Mouse (Mus musculus) intestine, embryonic 16.5 days (tissue): Measurements from ENCODE around the gene Pde4d. TPM values are rescaled to one million over a fixed set of nuclear protein-coding genes. Genes with fewer than 3 reads are reported as not detected.

Experiments used
- ATAC-seq: fragments of 200-750 bp; cut with Nextera tagmentation; 2 replicates; pipeline ENCODE4 v1.8.0; 2017; ENCODE audit warnings: moderate TSS enrichment, moderate library complexity
- H3K27ac ChIP-seq: fragments of 300-500 bp; sonication (generic); 2 replicates; pipeline ENCODE4 v1.5.1; 2014; ENCODE audit warnings: mild to moderate bottlenecking, low read length
- H3K27me3 ChIP-seq: fragments of 300-500 bp; sonication (generic); replicated peaks from 2 replicates; pipeline ENCODE4 v1.6.1; 2014; ENCODE audit warnings: low read length, control low read depth, mixed read lengths; ENCODE audit not compliant: control insufficient read depth, insufficient read depth
- H3K36me3 ChIP-seq: fragments of 300-500 bp; sonication (generic); 2 replicates; pipeline ENCODE4 v1.6.1; 2014; ENCODE audit warnings: low read length, control low read depth; ENCODE audit not compliant: control insufficient read depth, insufficient read depth
- H3K4me1 ChIP-seq: fragments of 300-500 bp; sonication (generic); 2 replicates; pipeline ENCODE4 v1.6.1; 2014; ENCODE audit warnings: low read length, control low read depth, mixed read lengths; ENCODE audit not compliant: control insufficient read depth, insufficient read depth
- H3K4me2 ChIP-seq: fragments of 300-500 bp; sonication (generic); 2 replicates; pipeline ENCODE4 v1.6.1; 2014; ENCODE audit warnings: low read depth, low read length, control low read depth
- H3K4me3 ChIP-seq: fragments of 300-500 bp; sonication (generic); 2 replicates; pipeline ENCODE4 v1.5.1; 2014; ENCODE audit warnings: mild to moderate bottlenecking, low read length
- H3K9ac ChIP-seq: fragments of 300-500 bp; sonication (generic); 2 replicates; pipeline ENCODE4 v1.6.1; 2014; ENCODE audit warnings: low read depth, low read length
- H3K9me3 ChIP-seq: fragments of 300-500 bp; sonication (generic); 2 replicates; pipeline ENCODE4 v1.6.1; 2016; ENCODE audit warnings: low read length, control low read depth; ENCODE audit not compliant: control insufficient read depth
- WGBS: fragments of 180-500 bp; shearing (Covaris S2); extraction: QIAGEN DNeasy Blood & Tissue Kit; methylation state at CpG from one replicate; pipeline ENCODE4 v1.1.7; 2014; 5-methylcytosine and 5-hydroxymethylcytosine counted together
- polyA plus RNA-seq: library from polyadenylated mRNA; unstranded; fragments of >200 nt; fragmentation: Nextera tagmentation; extraction: Ambion mirVana; gene quantifications from 2 replicates; pipeline ENCODE4 v1.2.1, GENCODE M21; 2015

The Pde4d gene
- polyA plus RNA-seq, 1 experiment from 2014 or later, result 25.3 TPM

DNA sequence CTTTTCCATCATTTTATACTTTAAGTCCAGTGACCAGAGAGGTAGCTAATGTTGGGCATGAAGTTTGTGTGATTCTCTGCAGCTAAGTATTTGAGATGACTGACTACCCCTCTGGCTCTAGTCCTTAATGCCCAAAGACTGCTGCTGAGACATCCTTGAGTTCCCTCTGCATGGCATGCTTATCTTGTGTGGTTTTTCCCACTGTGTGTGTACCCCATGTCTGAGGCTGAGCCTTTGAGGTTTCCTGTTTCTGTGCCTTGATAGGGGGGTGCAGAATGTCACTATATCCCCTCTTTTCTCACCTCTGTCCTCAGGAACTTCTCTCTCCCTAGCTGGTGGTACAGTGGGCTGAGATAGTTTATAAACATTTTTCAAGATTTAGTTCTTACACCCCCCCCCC, 14.1 kb upstream of the Pde4d start:
- Histone ChIP-seq H3K9ac (no peak overlapping the region), H3K4me3 (no peak overlapping the region), H3K9me3 (no peaks in the 10 kb centered on the region), H3K4me1 (no peaks in the 10 kb centered on the region), H3K4me2 (no peak overlapping the region), H3K27me3 (no peaks in the 10 kb centered on the region), H3K27ac (no peak overlapping the region), H3K36me3 (no peaks in the 10 kb centered on the region)
- ATAC-seq, result no peak

DNA sequence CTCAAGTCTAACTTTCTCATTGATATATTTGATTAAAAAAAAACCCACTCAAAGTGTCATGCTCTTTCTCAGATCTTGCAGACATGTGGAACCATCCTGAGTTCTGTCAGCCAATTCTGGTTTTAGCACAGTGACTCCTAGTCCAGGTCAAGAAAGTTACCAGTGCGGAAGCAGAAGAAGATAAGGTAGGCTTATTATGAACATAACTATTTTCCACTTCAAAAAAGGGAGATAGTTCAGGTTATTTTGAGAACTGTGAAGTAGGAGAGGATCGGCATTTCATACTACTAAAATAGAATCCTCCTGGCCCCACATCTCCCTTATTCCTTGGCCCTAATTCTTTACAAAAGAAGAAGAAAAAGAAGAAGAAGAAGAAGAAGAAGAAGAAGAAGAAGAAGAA, 12.3 kb upstream of the Pde4d start:
- H3K27ac ChIP-seq, result no peak overlapping the region
- 95% methylated on average over 2 of the region's 2 CpGs for WGBS
- no peaks in the 10 kb centered on the region for H3K27me3 ChIP-seq
- no peaks in the 10 kb centered on the region for H3K9me3 ChIP-seq
- H3K4me3 ChIP-seq, result no peak overlapping the region
- H3K9ac ChIP-seq, result no peak overlapping the region
- no peaks in the 10 kb centered on the region for H3K36me3 ChIP-seq
- no peak overlapping the region for H3K4me2 ChIP-seq
- no peak for ATAC-seq
- no peaks in the 10 kb centered on the region for H3K4me1 ChIP-seq

DNA sequence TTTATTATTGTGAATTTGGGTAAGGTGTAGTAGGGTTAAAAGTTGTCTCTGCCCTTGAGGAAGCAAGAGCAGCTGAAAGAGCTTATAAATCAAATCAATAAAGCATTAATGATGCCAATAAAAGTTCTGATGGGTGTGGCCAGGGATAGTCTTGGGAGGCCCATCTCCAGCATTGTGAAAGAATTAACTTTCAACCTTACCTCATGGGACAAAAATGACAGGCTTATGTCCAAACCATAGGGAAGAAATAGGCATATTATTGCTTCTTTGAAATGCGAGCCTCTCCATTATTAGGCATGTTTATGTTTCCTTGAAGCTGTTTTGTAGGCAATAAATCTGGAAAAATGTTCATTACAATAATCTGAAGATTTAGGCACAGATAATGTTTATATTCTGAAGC, 10.7 kb upstream of the Pde4d start:
- no peak for ATAC-seq
- no peaks in the 10 kb centered on the region for H3K4me1 ChIP-seq
- H3K9me3 ChIP-seq, result no peaks in the 10 kb centered on the region
- H3K4me2 ChIP-seq, result no peak overlapping the region
- no peak overlapping the region for H3K4me3 ChIP-seq
- no peak overlapping the region for H3K27ac ChIP-seq
- H3K27me3 ChIP-seq, result no peaks in the 10 kb centered on the region
- whole genome bisulfite sequencing, result 82% methylated on average over 1 of the region's 1 CpGs
- H3K9ac ChIP-seq, result no peak overlapping the region
- no peaks in the 10 kb centered on the region for H3K36me3 ChIP-seq

DNA sequence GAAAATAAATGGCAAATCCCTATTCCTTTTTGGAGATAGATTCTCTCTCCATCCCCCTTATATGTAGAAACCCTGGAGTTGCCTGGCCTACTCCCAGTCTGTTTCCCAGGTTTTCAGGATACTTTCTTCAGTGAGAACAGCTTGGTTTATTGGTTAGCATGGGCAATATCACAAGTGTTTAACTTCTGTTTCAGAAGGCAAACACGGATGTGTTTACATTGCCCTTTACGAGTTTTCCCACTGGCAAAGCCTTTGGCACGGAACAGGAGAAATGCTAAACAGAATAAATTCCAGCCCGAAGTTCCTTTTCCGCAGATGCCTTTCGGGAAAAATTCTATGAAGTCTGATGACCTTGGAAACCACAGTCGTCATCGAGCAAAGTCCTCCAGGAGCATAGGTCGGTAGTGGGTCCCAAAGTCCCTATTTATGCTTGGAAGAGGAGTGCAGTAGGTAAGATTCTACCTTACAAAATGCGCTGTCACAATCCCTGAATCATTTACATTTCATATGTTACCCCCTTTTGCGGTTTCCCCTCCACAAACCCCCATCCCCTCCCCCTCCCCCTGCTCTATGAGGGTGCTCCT, 1.3 kb upstream of the Pde4d start:
- H3K27me3 ChIP-seq, result no peaks in the 10 kb centered on the region
- 0 out of 2 replicates have a peak overlapping the region, but pooled peaks have one; percentile 7 for H3K4me2 ChIP-seq
- ATAC-seq, result peak; percentile 27
- WGBS, result 40% methylated on average over 11 of the region's 11 CpGs
- H3K9me3 ChIP-seq, result no peaks in the 10 kb centered on the region
- H3K4me1 ChIP-seq, result peaks cover 12% of the 10 kb centered on the region
- H3K36me3 ChIP-seq, result no peaks in the 10 kb centered on the region
- no peak overlapping the region for H3K27ac ChIP-seq
- no peak overlapping the region for H3K4me3 ChIP-seq
- no peak overlapping the region for H3K9ac ChIP-seq

DNA sequence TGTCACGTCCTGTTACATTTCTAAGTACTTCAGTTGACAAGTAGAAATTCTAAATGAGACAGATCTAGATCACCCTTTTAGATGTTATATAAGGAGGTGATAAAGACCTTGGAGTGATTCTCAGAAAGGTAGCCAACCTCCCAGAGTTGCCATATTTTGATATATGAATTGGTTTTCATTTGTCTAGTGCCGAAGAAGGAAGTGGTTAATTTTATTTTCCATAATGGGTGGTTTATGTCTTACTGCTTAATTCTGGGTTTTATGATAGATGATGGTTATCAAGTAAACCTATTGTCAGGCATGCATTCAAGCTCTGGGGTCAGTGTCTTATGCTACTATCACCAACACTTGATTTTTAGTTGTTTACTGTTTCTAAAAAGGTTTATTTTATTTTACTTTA, 1.4 kb downstream of the Pde4d start:
- Histone ChIP-seq H3K4me2 (no peak overlapping the region), H3K36me3 (no peaks in the 10 kb centered on the region), H3K27me3 (no peaks in the 10 kb centered on the region), H3K9ac (no peak overlapping the region), H3K27ac (no peak overlapping the region), H3K4me3 (no peak overlapping the region), H3K4me1 (peaks cover 12% of the 10 kb centered on the region), H3K9me3 (no peaks in the 10 kb centered on the region)
- WGBS, result 74% methylated on average over 2 of the region's 2 CpGs
- no peak for ATAC-seq

DNA sequence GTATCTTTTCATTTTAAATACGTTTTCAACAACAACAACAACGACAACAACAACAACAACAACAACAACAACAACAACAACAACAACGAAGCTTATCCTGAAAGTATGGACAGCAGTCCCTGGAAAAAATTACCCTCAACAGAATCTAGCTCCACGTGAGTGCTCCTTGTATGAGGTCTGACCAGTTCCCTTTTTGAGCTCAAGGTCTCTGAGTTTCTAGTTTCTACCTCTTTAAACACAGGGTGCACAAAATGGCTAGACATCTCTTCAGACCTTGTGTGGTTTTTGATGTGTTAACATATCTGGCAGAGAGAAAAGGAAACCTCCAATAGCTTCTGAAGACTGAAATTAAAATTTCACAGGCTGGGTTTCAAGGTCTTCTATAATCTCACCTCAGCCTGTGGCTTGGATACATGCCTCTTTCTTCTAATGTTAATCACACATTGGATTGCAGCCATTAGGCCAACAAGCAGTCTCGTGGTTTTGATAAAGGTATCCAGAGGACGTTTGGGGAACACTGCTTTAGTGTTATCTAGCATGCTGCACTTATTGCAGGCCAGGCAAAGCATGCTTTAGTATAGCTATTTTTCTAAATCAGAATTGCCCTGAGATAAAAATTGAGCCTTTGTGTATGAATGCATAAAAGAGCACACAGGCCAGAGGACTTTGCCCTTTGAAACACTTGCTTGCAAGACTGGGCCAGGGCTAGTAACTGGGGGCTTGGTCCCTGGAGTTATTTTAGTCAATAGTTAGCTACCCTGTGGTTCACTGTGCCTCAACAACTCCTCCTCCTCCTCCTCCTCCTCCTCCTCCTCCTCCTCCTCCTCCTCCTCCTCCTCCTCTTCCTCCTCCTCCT, 3.5 kb downstream of the Pde4d start:
- 63% methylated on average over 6 of the region's 6 CpGs for WGBS
- peaks cover 11% of the 10 kb centered on the region for H3K4me1 ChIP-seq
- no peaks in the 10 kb centered on the region for H3K9me3 ChIP-seq
- no peak overlapping the region for H3K9ac ChIP-seq
- peak; percentile 93 for ATAC-seq
- peak overlapping the region; percentile 21 for H3K27ac ChIP-seq
- H3K36me3 ChIP-seq, result no peaks in the 10 kb centered on the region
- no peak overlapping the region for H3K4me2 ChIP-seq
- no peaks in the 10 kb centered on the region for H3K27me3 ChIP-seq
- no peak overlapping the region for H3K4me3 ChIP-seq

DNA sequence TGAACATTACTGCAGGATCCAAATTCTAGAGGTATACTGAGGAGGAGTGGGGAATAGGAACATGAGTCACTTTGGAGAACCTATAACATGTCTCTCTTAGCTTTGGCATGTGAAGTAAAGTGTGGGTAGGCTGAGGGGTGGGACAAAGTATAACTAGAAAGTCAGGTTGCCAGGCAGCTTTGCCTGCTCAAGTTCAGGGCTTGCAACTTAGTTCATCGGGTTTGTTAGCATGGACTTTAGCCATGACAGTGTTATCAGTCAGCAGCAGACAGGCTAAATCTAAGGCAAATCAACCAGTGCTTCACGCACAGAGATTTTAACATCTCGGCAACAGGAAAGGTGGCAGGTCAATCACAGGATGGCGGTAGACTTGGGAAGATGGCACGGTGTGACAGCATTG, 12.8 kb downstream of the Pde4d start:
- Histone ChIP-seq H3K4me1 (no peaks in the 10 kb centered on the region), H3K9ac (no peak overlapping the region), H3K27me3 (no peaks in the 10 kb centered on the region), H3K27ac (no peak overlapping the region), H3K9me3 (no peaks in the 10 kb centered on the region), H3K4me2 (no peak overlapping the region), H3K4me3 (no peak overlapping the region), H3K36me3 (no peaks in the 10 kb centered on the region)
- WGBS, result 70% methylated on average over 5 of the region's 5 CpGs
- ATAC-seq, result peak; percentile 80

DNA sequence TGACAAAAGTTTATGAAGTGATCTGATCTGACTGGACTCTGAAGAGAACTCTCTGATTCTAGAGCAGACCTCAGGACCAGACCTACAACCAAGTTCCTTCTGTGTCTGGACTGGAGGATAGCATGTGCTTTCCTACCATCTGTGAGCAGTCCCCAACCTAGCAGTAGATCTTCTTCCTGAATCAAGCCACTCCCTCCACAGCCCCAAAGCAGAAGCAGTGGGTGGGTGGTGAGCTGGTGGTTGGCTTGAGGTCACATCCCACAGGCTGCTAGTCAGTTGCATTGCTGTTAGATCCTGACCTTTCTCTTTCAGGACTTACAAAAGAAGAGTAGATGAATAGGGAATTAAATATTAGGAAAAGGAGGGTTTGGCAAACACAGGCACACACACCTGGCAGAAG, 16.0 kb downstream of the Pde4d start:
- Histone ChIP-seq H3K9me3 (no peaks in the 10 kb centered on the region), H3K4me2 (no peak overlapping the region), H3K4me3 (no peak overlapping the region), H3K36me3 (no peaks in the 10 kb centered on the region), H3K9ac (no peak overlapping the region), H3K27ac (no peak overlapping the region), H3K27me3 (no peaks in the 10 kb centered on the region), H3K4me1 (no peaks in the 10 kb centered on the region)
- ATAC-seq, result no peak

DNA sequence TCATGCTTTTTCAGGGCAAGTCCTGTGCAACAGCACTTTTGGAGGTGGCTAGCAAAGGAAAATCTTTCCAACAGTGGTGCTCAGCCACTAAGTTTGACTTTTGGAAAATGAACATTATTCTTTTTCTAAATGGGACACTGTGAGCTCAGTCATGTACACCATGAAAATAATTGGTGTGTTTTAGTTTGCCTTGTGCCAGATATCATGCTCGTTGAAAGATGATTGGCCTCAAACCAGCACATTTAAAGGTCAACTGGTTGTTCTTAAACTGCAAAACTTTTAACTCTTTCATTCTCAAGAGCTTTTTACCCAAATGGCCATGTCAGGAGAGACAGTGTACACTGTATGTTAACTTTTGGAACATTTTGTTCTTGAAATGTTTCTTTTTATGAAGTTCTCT, 17.3 kb downstream of the Pde4d start:
- H3K36me3 ChIP-seq, result no peaks in the 10 kb centered on the region
- 30% methylated on average over 1 of the region's 1 CpGs for WGBS
- H3K4me3 ChIP-seq, result no peak overlapping the region
- no peak for ATAC-seq
- no peak overlapping the region for H3K4me2 ChIP-seq
- no peak overlapping the region for H3K9ac ChIP-seq
- H3K4me1 ChIP-seq, result no peaks in the 10 kb centered on the region
- H3K9me3 ChIP-seq, result no peaks in the 10 kb centered on the region
- no peaks in the 10 kb centered on the region for H3K27me3 ChIP-seq
- H3K27ac ChIP-seq, result no peak overlapping the region
